Mouse (Mus musculus) left cerebral cortex, adult 2 months (tissue): Measurements from ENCODE around the gene Xcr1. TPM values are rescaled to one million over a fixed set of nuclear protein-coding genes. Genes with fewer than 3 reads are reported as not detected.

Source experiments
- DNase-seq, 2 experiments: peaks; one replicate each; pipeline ENCODE4 v3.0.0; 2021 to 2022; ENCODE audit warnings: low spot score in 2 of 2, mixed read lengths in 1 of 2; ENCODE audit errors: extremely low spot score in 1 of 2
- H3K27ac ChIP-seq: fragments of 200-600 bp; 2 replicates; pipeline ENCODE4 v1.8.1; 2022
- H3K4me3 ChIP-seq: fragments of 200-600 bp; 2 replicates; pipeline ENCODE4 v1.8.1; 2022
- CTCF ChIP-seq: fragments of 200-600 bp; IDR thresholded peaks from 2 replicates; pipeline ENCODE4 v1.8.1; 2022; ENCODE audit warnings: antibody characterized with exemption, mild to moderate bottlenecking, moderate library complexity
- intact Hi-C: fragments of 180-260 bp; cut with DNase I; formaldehyde crosslinking; loops from one replicate; pipeline ENCODE4 v1.15.1; 2025
- total RNA-seq, 2 experiments: library from RNA; stranded (reverse); gene quantifications; 2 replicates each; pipeline ENCODE4 v1.2.3; 2021

Gene Xcr1
- total RNA-seq, 2 experiments from 2014 or later = not detected

DNA sequence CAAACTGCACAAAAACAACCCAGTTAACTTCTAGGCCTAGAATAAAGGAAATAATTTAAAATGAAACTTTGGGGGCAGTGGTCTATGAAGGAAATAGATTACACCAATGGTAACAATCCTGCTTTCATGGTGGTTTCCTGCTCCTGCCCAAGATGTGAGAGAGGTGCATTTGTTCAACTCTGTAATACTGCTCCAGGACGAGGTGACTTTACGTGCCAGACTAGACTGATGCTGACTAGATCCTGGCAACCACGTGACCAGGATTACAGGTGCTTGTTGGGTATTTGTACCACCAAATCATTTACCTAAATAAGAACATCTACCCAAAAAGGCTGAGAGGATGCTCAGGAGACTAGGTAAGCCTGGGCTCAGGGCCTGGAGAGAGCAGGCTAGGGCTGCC lies 50.0 kb downstream of the Xcr1 start:
- intact Hi-C loops = no loop called here
- H3K4me3 ChIP-seq = no peak overlapping the region

GRCm38 (mm10) chr9:123808583-123808982 lies 53.2 kb downstream of the Xcr1 start:
- DNase-seq = no peak
- no peak overlapping the region for H3K27ac ChIP-seq
- no peak overlapping the region for H3K4me3 ChIP-seq
- intact Hi-C loops = no loop called here
- TF ChIP-seq CTCF = no peak

More for the DNA sequence above, 50.0 kb downstream of the Xcr1 start:
- no peak for DNase-seq
- H3K27ac ChIP-seq = no peak overlapping the region
- no peak for TF ChIP-seq CTCF

- intact Hi-C loops = no loop called here
- DNase-seq = no peak
- no peak for TF ChIP-seq CTCF
- no peak within 1 kb of the TSS for H3K27ac ChIP-seq
- no peak within 1 kb of the TSS for H3K4me3 ChIP-seq
Measured at GRCm38 (mm10) chr9:123806267-123806666, 55.6 kb downstream of the Xcr1 start, which contains the start of gene Cxcr6. Gene Cxcr6 (plus strand): TSS chr9:123806475.

DNA sequence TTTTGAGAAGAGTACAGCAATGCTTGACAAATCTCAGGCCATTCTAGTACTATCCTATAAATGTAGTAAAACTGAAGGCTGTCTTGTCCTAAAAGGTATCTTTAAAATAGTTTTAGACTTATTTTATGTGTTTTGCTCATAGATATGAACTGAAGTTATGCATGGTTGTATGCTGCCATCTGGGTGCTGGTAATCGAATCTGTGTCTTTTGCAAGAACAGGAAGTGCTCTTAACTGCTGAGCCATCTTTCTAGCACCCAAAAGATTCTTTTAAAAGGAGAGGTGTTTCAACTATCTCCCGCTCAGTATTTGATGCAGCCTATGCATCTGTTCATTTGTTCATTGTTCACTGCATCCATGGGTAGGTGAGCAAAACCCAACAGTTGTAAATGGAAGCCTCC lies 56.6 kb downstream of the Xcr1 start:
- Histone ChIP-seq H3K27ac (no peak overlapping the region), H3K4me3 (no peak overlapping the region)
- intact Hi-C loops = no loop called here
- no peak for DNase-seq
- no peak for TF ChIP-seq CTCF

DNA sequence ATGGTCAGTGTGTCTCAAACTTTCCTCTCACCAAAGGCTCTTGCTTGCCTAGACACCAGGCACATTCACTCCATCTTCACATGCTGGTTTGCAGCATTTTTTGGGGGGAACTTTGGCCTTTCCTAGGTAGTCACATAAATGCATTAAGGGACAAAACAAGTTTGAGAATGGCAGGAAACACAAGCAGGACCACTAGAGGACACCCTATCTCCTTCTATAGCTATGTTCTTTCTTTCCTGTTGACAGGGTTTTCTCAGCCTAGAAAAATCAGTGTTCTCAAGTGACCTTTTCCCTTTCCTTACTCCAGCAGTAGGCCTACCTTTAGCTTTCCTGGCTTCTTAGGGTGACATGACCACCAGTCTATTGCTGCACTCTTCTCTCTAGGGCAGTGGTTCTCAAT lies 58.9 kb downstream of the Xcr1 start:
- intact Hi-C loops = no loop called here
- Histone ChIP-seq H3K27ac (no peak overlapping the region), H3K4me3 (no peak overlapping the region)
- DNase-seq = no peak
- no peak; the same call in 1 of the 2 replicates for TF ChIP-seq CTCF

GRCm38 (mm10) chr9:123802421-123802820 lies 59.4 kb downstream of the Xcr1 start:
- no peak overlapping the region for H3K27ac ChIP-seq
- DNase-seq = no peak

More at GRCm38 (mm10) chr9:123802421-123802820, 59.4 kb downstream of the Xcr1 start:
- no peak for TF ChIP-seq CTCF
- no peak overlapping the region for H3K4me3 ChIP-seq
- intact Hi-C loops = no loop called here

Other genes starting within 250 kb of the Xcr1 start
- under 1 TPM; 0.37 to 0.52 TPM for gene Slc6a20b, start 229.5 kb downstream of the Xcr1 start, total RNA-seq
- gene Ccr9, start 183.6 kb downstream of the Xcr1 start, total RNA-seq = under 1 TPM; 0.12 to 0.20 TPM
- 10 to 100 TPM; 18.9 to 24.4 TPM for gene Slc6a20a, start 183.1 kb downstream of the Xcr1 start, total RNA-seq
- 10 to 100 TPM; 69.2 to 77.4 TPM for gene Lztfl1, start 144.3 kb downstream of the Xcr1 start, total RNA-seq
- not detected for gene Cxcr6, start 55.6 kb downstream of the Xcr1 start, total RNA-seq
- 10 to 100 TPM; 29.4 to 30.2 TPM for gene Fyco1, start 10.1 kb downstream of the Xcr1 start, total RNA-seq
- under 1 TPM in 1 of 2 experiments, not detected in 1; 0.38 TPM for gene Ccr1, start 106.7 kb upstream of the Xcr1 start, total RNA-seq
- not detected for gene Ccr1l1, start 116.4 kb upstream of the Xcr1 start, total RNA-seq
- gene Ccr3, start 159.9 kb upstream of the Xcr1 start, total RNA-seq = not detected
- under 1 TPM in 1 of 2 experiments, not detected in 1; 0.23 TPM for gene Ccr2, start 239.9 kb upstream of the Xcr1 start, total RNA-seq